Mouse (Mus musculus) liver, embryonic 14.5 days (tissue): ENCODE results near the gene Rbm8a2.

Experiments
- CTCF ChIP-seq: IDR thresholded peaks from 2 replicates; pipeline ENCODE4 v1.5.1; 2016; ENCODE audit warnings: antibody characterized with exemption, low read depth, control low read depth
- EP300 ChIP-seq: IDR thresholded peaks from 2 replicates; pipeline ENCODE4 v1.6.1; 2016; ENCODE audit warnings: antibody characterized with exemption, low read depth

GRCm38 (mm10) chr1:175950421-175950820 lies 28.5 kb downstream of the Rbm8a2 start:
- TF ChIP-seq CTCF, result no peak
- TF ChIP-seq EP300, result no peak
